Mouse (Mus musculus) Patski (cell line): Measurements from ENCODE around the gene Lcor. TPM values are rescaled to one million over a fixed set of nuclear protein-coding genes. Genes with fewer than 3 reads are reported as not detected.

Experiments used
- ATAC-seq: fragments of 100-300 bp; one replicate; pipeline ENCODE4 v1.8.0; 2021
- CTCF ChIA-PET: fragments of 350-600 bp; sonication (Branson Sonifier 250); formaldehyde crosslinking; loops from one replicate; lab custom pipeline; 2022; ENCODE audit warnings: inconsistent platforms; lab: Charles Lee
- POLR2A ChIA-PET: fragments of 350-600 bp; sonication (Branson Sonifier 250); formaldehyde crosslinking; loops from one replicate; lab custom pipeline; 2022; ENCODE audit warnings: antibody characterized with exemption, inconsistent platforms; lab: Charles Lee
- DNase-seq: peaks from one replicate; pipeline ENCODE4 v3.0.0-alpha.2; 2011; ENCODE audit warnings: low read depth, low spot score
- H3K27me3 ChIP-seq: fragments of 371-371 bp; one replicate; pipeline ENCODE4 v1.5.1; 2021
- CTCF ChIP-seq: fragments of 100-300 bp; IDR thresholded peaks from one replicate; pipeline ENCODE4 v1.5.1; 2021
- in situ Hi-C: fragments of 300-500 bp; cut with MboI; formaldehyde crosslinking; loops from 3 replicates; pipeline ENCODE4 v1.11.1; 2018; ENCODE audit warnings: low pct_unique_long_range_greater_than_20kb, mixed read lengths
- polyA plus RNA-seq: library from polyadenylated mRNA; unstranded; gene quantifications from one replicate; pipeline ENCODE4 v1.2.3, GENCODE M21; 2021

Gene Lcor
- polyA plus RNA-seq, 1 experiment from 2014 or later = 6.2 TPM

- DNase-seq (no peak), ATAC-seq (no peak)
- no peaks in the 10 kb centered on the region for H3K27me3 ChIP-seq
- POLR2A ChIA-PET = interaction anchor here (1.3 to 1.7 kb wide), 2 partner anchors 13 kb away, joined by 3 read pairs; no protein-coding TSS in a partner anchor
- in situ Hi-C loops = no loop called here
- CTCF ChIA-PET = no interaction called here
- TF ChIP-seq CTCF = no peak
Observed at GRCm38 (mm10) chr19:41582918-41583514, 100.6 kb downstream of the Lcor start.

- no peak for TF ChIP-seq CTCF
- ATAC-seq = no peak
- CTCF ChIA-PET = interaction anchor here (1.1 kb wide), 1 partner anchor 12 kb away, joined by 3 read pairs; no protein-coding TSS in a partner anchor
- in situ Hi-C loops = no loop called here
- DNase-seq = no peak
- no peaks in the 10 kb centered on the region for H3K27me3 ChIP-seq
- POLR2A ChIA-PET = no interaction called here
Observed at GRCm38 (mm10) chr19:41586752-41587151, 104.3 kb downstream of the Lcor start.

GRCm38 (mm10) chr19:41587431-41588222 is 105.2 kb downstream of the Lcor start:
- no peak for TF ChIP-seq CTCF
- DNase-seq (no peak), ATAC-seq (no peak)
- ChIA-PET CTCF (interaction anchor here (0.6 to 1.6 kb wide), 2 partner anchors 9 to 10 kb away, joined by 3 to 6 read pairs; no protein-coding TSS in a partner anchor), POLR2A (interaction anchor here (0.6 kb wide), 1 partner anchor 8 kb away, joined by 3 read pairs; no protein-coding TSS in a partner anchor)
- no peaks in the 10 kb centered on the region for H3K27me3 ChIP-seq
- in situ Hi-C loops = no loop called here

- POLR2A ChIA-PET = interaction anchor here (0.7 kb wide), 1 partner anchor 18 kb away, joined by 3 read pairs; no protein-coding TSS in a partner anchor
- no peak for ATAC-seq
- in situ Hi-C loops = no loop called here
Observed at GRCm38 (mm10) chr19:41589026-41589425, 106.6 kb downstream of the Lcor start.

GRCm38 (mm10) chr19:41589681-41590080 is 107.2 kb downstream of the Lcor start:
- in situ Hi-C loops = no loop called here
- no peak for DNase-seq

More at GRCm38 (mm10) chr19:41589026-41589425, 106.6 kb downstream of the Lcor start:
- no peak for DNase-seq
- H3K27me3 ChIP-seq = no peaks in the 10 kb centered on the region
- TF ChIP-seq CTCF = no peak
- CTCF ChIA-PET = interaction anchor here (1.6 to 2.3 kb wide), 2 partner anchors 9 to 11 kb away, joined by 6 to 7 read pairs; no protein-coding TSS in a partner anchor

GRCm38 (mm10) chr19:41591808-41592207 is 109.4 kb downstream of the Lcor start:
- H3K27me3 ChIP-seq = no peaks in the 10 kb centered on the region
- CTCF ChIA-PET = interaction anchor here (1.2 kb wide), 1 partner anchor 10 kb away, joined by 3 read pairs; the partner anchor contains the start of gene Gm340
- ATAC-seq (peak; percentile 51), DNase-seq (no peak)
- POLR2A ChIA-PET = interaction anchor here (1.3 kb wide), 1 partner anchor 13 kb away, joined by 9 read pairs; no protein-coding TSS in a partner anchor
- no peak for TF ChIP-seq CTCF
- in situ Hi-C loops = no loop called here

More at GRCm38 (mm10) chr19:41589681-41590080, 107.2 kb downstream of the Lcor start:
- ChIA-PET CTCF (interaction anchor here (2.3 kb wide), 1 partner anchor 10 kb away, joined by 7 read pairs; no protein-coding TSS in a partner anchor), POLR2A (interaction anchor here (0.7 kb wide), 1 partner anchor 18 kb away, joined by 3 read pairs; no protein-coding TSS in a partner anchor)
- ATAC-seq = no peak
- no peak for TF ChIP-seq CTCF
- no peaks in the 10 kb centered on the region for H3K27me3 ChIP-seq

- peak; percentile 79 for DNase-seq
- ATAC-seq = peak; percentile 75
- in situ Hi-C loops = no loop called here
- TF ChIP-seq CTCF = no peak
- ChIA-PET POLR2A (interaction anchor here (0.7 to 1.1 kb wide), 2 partner anchors 18 to 486 kb away, joined by 3 read pairs; no protein-coding TSS in a partner anchor), CTCF (interaction anchor here (1.2 kb wide), 1 partner anchor 9 kb away, joined by 3 read pairs; no protein-coding TSS in a partner anchor)
- no peaks in the 10 kb centered on the region for H3K27me3 ChIP-seq
Observed at GRCm38 (mm10) chr19:41597170-41597894, 114.9 kb downstream of the Lcor start.

GRCm38 (mm10) chr19:41600647-41601046 is 118.2 kb downstream of the Lcor start:
- in situ Hi-C loops = loop anchor here (25.0 kb wide), 1 partner anchor 288 kb away; no protein-coding TSS in a partner anchor
- CTCF ChIA-PET = no interaction called here

GRCm38 (mm10) chr19:41606208-41606987 is 124.0 kb downstream of the Lcor start:
- POLR2A ChIA-PET = no interaction called here
- no peak for TF ChIP-seq CTCF
- CTCF ChIA-PET = no interaction called here
- ATAC-seq (no peak), DNase-seq (no peak)
- H3K27me3 ChIP-seq = peaks cover 10% of the 10 kb centered on the region
- in situ Hi-C loops = loop anchor here (25.0 kb wide), 1 partner anchor 294 kb away; no protein-coding TSS in a partner anchor

More at GRCm38 (mm10) chr19:41600647-41601046, 118.2 kb downstream of the Lcor start:
- DNase-seq = no peak
- POLR2A ChIA-PET = no interaction called here
- no peak for ATAC-seq
- no peaks in the 10 kb centered on the region for H3K27me3 ChIP-seq
- no peak for TF ChIP-seq CTCF
